Mouse (Mus musculus): Measurements from ENCODE around the gene Cadps2.

Cadps2 gene

DNA sequence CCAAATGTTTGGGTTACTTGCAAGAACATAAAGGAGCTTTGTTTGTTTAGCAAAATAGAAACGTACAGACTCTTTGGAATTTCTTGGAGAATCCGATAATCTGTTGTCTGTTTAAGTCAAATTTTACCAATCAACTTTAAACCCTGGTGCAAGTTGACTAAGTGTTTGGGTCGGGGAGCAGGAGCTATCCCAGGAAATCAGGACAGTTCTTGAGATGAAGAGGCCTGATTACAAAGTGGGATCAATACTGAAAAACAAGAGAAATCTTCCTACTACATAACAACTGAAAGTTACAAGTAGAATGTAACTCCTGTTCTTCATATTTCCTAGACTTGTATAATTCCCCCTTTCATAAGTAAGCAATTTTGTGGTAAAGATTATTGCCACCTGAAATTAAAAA is 587.8 kb downstream of the Cadps2 start:
- DNase-seq (ENCODE audit: low spot score): no peak

DNA sequence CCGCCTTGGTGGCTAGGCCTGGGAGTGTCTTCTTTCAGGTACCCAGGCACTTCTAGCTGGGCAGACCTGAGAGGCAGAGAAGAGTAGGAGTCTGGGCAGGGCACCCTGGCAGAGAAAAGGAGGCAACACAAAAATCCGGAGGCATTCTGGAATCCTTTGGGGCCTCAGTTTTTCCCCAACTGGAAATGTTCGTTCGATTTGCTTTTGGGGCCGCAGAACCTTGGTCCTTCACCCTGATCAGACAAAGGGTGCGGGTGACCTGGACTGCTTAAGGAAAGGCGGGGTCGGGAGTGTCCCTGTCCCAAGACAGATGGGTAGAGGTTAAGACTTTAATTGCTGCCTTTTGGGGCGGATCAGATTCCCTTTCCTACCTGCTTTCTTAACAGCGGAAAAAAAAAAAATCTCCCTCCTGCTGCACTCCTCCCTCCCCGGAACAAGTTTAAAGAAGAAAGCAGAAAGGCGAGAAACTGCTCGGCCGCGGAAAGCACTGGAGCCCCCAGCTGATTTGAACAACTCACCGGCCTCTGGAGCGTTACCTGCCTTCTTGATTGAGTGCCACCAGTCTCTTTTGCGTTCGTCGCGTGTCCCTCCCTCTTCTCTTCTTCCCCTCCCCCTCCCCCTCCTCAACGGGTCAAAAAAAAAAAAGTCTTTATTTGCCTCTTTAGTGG is 588.8 kb downstream of the Cadps2 start:
- no peak for DNase-seq (ENCODE audit: low spot score)

DNA sequence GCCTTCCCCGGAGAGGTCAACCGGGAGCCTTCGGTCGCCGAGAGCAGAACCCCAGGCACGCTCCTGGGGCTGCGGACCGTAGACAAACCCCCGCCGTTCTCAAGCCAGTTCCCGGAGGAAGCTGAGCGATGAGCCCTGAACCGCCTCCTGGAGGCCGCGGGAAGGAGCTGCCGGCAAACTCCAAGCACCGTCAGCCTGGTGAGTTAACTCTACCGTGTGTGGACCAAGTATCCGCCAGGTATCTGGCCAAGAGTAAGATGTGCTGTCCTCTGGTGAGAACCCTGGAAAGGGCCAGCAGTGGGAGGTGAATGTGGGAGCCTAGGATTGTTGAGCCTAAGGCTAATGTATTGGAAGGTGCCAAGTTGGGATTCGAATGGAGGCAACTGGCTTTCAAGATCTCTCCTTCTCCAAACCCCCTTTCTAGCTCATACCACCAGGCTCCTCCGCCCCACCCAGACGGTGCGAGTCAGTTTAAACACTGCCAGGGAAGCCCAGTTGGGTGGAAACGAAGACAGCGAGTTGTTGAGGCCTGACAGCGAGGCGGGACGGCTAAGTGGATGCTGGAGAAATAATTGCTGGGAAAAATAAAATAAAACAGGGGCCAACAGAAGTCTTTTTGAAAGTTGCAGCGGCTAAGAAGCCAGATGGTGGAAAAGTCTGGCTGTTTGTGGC is 589.5 kb downstream of the Cadps2 start:
- peak; percentile 42 for DNase-seq (ENCODE audit: low spot score)

DNA sequence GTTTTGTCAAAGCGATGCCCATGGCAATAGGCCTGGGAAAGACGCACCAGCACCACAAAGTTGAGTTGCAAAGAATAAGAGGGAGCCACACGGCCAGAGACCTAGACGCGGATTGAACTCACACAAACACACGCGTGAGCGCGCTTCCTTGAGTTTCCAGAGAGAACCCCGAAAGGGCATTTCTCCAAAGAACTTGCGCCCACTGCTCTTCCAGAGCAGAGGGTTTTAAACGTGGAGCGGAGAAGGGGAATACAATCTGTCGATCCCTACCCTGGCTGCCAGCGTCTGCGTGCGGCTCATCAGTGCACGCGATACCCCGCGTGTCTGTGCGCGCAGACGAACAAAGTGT is 590.2 kb downstream of the Cadps2 start:
- no peak for DNase-seq (ENCODE audit: low spot score)

DNA sequence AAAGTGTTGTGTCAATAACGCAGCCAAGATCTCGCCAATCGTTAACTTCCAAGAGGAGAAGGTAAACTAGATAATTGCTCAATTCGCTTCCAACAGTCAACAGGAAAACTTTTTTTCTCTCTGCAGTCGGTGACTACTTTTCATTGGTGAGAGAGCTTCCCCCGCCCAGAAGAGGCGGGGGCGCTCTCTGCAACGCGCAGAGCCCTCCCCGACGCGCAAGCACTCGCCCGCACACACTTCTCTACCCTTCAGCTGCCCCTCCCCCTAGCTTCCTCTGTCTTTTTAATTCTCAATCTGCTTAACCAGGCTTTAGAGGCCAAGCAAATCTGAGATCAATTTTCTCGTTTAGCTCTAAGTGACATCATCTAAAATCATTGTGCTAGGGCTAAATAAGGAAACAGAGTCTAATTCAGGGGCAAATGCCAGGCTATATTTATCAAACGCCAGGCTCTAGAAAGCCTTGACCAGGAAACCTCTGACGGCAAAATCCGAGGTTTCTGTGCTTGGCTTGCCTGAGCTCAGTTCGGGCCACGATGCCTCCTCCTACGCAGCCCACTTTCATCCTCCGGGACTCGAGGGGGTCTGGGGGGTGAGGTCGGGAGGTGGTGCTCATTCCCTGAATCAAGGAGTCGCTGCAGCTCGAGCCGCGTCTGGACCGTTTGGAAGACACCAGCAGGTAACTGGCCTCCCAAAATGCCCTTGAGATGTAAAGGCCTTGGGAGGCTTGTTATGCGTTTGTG is 590.7 kb downstream of the Cadps2 start, which contains the start of gene Fezf1:
TSS of gene Fezf1 (minus strand) at position 50 of the 740 bp plus-strand sequence.
- DNase-seq (ENCODE audit: low spot score): no peak

DNA sequence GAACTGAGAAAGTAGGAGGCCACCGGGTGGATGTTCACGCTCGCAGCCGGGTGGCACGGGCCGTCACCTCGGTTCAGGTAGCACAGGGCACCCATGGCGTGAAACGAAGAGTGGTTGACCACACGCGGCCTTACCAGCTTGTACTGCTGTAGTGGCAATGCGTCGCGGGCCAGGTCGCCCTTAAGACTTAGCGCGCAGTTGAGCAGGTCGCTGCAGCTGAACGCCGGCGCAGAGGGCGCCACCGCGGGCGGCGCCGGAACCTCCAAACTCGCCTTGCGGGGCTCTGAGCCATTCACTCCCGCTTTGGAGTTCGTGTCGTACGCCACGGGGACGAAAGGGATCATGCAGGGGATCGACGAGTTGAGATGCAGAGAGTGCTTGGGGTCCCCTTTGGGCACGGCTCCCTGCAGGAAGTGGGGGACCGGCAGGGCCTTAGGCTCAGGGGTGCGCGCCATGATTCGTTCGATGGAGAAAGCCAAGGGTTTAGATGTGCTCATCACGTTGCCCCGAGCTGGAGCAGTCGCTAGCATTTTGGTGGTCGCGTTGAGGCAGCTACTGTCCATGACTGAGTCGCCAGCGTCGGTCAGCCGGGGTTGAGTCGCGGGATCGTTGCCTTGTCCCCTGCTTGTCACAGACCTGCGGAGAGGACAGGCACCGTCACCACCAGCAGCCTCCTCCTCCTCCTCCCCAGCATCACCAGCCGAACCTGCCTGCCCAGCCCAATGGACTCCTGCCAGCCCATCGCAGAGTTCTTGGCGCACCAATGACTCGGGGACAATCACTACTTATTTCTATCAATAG is 591.5 kb downstream of the Cadps2 start:
- no peak for DNase-seq (ENCODE audit: low spot score)

DNA sequence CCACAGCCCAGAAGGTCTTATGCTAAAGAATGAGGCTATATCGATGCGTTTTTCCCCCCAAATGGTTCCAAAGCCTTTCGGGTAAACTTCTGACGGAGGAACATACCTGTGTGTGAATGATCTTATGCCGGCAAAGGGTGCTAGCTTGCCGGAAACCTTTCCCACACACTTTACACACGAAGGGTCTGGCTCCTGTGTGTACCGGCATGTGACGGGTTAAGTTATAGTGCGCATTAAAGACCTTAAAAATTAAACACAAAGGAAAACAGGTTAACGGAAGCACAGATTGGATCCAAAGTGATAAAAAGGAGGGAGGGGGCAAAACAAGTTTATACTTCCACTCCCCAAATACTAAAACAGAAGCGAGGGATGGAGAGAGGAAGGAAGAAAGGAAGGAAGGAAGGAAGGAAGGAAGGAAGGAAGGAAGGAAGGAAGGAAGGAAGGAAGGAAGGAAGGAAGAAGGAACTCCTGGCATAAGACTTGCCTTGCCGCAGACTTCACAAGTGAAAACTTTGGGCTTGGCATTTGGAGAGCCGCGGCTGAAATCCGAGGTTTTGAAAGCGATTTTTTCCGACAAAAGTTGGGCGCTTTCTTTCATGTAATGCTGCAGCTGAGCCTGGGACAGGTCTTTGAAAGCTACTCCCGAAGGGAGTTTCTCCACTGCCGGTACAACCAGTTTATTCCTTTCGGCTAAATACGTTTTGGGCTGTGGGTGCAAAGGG is 592.3 kb downstream of the Cadps2 start:
- no peak for DNase-seq (ENCODE audit: low spot score)

DNA sequence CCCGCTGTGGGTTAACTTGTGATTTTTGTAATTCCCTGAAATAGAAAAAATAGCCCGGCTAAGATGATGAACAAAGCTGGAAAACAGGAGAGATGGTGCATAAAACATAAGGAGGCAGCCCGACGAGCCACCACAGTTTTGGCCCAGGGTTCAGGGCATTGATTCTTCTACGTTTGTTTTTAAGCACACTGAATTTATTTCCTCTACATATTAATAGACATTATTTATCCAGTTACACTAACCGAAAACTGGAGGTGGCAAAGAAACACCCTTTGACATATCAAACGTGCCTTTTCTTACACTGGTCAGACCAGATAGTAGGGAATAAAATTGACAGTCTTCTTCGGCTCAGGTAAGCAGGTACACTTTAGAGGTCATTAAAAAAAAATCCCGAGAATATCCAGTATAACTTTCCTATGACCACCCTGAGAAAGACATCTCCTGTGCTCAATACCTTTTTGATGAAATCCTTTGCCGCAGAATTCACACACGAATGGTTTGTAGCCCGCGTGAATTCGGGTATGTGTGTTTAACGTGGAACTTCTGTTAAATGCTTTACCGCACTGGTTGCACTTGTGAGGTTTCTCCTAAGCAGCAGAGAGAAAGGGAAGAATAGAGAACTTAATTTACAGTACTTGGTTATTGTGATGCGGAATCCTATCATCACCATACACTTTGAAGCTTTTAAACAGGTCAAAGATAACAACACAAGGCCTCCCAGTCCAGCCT is 593.0 kb downstream of the Cadps2 start:
- DNase-seq (ENCODE audit: low spot score): no peak

DNA sequence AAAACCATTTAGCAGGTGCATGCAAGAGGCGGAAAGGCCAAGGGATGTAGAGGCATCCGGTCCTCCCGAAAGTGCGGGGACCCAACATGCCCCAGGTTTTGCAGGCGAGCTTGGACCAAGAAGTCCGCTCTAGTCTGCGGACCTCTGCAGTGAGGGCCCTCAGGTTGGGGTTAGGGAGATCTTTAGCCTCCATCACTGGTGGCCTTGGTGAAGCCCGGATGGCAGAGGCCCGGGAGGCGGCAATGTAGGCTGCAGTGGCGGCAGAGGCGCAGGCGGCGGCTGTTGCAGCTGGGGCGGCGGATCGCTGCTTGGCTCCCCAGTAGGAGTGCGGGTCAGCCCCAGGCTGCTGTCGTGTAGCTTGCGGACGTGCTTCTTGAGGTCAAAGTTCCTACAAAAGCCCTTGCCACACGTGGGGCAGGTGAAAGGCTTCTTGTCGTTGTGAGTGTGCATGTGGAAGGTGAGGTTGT is 593.6 kb downstream of the Cadps2 start:
- no peak for DNase-seq (ENCODE audit: low spot score)

DNA sequence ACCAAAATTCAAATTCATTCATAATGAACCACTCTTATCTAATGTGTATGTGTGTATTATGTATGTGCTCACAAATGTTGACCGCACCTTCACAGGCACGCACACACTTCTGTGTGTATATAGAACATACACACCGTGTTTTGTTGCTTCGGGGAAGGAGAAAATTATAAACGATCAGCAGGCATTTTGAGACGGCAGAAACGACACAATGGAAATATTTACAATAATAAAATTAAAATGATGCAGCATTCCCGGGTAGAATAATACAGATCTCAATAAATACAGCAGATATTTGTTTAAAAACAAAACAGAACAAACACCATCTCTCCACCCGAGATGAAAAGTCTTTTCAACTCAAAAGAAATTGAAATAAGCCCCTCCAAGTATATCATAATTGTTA is 594.1 kb downstream of the Cadps2 start:
- no peak for DNase-seq (ENCODE audit: low spot score)

DNA sequence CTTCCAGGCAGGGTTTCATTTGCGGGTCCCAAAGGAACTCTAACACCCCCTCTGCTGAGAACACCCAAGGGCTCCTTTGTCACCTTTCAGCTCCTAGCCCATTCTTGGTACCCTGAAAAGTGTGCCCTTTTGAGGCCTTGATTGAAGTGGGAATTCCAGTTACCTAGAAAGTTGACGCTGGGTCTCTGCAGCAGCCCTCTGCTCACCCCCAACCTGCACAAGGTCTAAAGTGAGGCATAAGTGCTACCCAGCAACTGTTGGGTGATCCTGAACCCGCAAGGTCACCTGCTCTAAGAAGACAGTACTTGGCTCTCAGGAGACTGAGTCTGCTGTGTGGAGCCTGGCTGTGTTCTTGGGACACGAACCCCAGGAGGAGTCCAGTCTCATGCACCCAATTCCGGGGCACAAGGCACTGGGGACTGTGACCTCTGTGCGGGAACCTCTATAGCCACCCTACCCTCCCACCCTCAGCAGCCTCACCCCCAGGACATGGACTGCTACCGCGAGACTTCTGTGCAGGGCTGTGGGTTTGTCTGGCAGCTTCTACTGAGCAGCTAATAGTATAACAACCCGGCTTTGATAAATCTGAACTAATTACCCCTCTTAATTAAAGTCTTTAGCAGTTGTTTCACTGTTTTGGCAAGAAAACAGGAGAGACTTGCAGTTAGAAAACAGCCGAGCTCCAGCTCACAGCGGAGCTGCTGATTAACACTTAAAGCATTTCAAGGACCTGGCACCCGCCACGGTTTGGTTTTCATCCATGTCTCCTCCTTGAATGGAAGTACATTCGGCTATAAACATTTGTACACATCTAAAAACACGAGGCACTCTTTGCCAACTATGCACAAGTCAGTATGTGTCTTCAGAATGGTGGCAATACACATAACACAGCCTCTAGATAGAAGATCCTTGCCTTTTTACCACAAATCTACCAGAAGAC is 595.1 kb downstream of the Cadps2 start:
- no peak for DNase-seq (ENCODE audit: low spot score)

All from testis, postnatal 10 days (tissue).